Mouse (Mus musculus): Measurements from ENCODE around the gene Arl4a.

The Arl4a gene

GRCm38 (mm10) chr12:40009866-40010265 lies 28.0 kb downstream of the Arl4a start:
- no peak for DNase-seq (ENCODE audit: low spot score in 2 of 2)

- no peak for DNase-seq (ENCODE audit: low spot score in 2 of 2)
These were observed 29.4 kb downstream of the Arl4a start for GRCm38 (mm10) chr12:40008459-40008858.

GRCm38 (mm10) chr12:40004766-40005165 lies 33.1 kb downstream of the Arl4a start:
- no peak for DNase-seq (ENCODE audit: low spot score in 2 of 2)

GRCm38 (mm10) chr12:39998853-39999195 lies 39.0 kb downstream of the Arl4a start:
- no peak for DNase-seq (ENCODE audit: low spot score in 2 of 2)

- no peak for DNase-seq (ENCODE audit: low spot score in 2 of 2)
These were observed 39.6 kb downstream of the Arl4a start for GRCm38 (mm10) chr12:39998070-39998852.

GRCm38 (mm10) chr12:39997651-39998050 lies 40.2 kb downstream of the Arl4a start:
- no peak for DNase-seq (ENCODE audit: low spot score in 2 of 2)

GRCm38 (mm10) chr12:39996015-39996414 lies 41.8 kb downstream of the Arl4a start:
- DNase-seq (ENCODE audit: low spot score in 2 of 2), result no peak

GRCm38 (mm10) chr12:39995609-39996008 lies 42.2 kb downstream of the Arl4a start:
- DNase-seq (ENCODE audit: low spot score in 2 of 2), result no peak

- no peak for DNase-seq (ENCODE audit: low spot score in 2 of 2)
These were observed 45.0 kb downstream of the Arl4a start for GRCm38 (mm10) chr12:39992767-39993302.

GRCm38 (mm10) chr12:39990830-39991780 lies 46.7 kb downstream of the Arl4a start:
- no peak for DNase-seq (ENCODE audit: low spot score in 2 of 2)

- no peak for DNase-seq (ENCODE audit: low spot score in 2 of 2)
These were observed 48.7 kb downstream of the Arl4a start for GRCm38 (mm10) chr12:39989136-39989535.

GRCm38 (mm10) chr12:39987177-39987576 lies 50.6 kb downstream of the Arl4a start:
- DNase-seq (ENCODE audit: low spot score in 2 of 2), result no peak

- DNase-seq (ENCODE audit: low spot score in 2 of 2), result no peak
These were observed 52.2 kb downstream of the Arl4a start for GRCm38 (mm10) chr12:39985639-39986038.

GRCm38 (mm10) chr12:39979792-39980191 lies 58.0 kb downstream of the Arl4a start:
- no peak for DNase-seq (ENCODE audit: low spot score in 2 of 2)

- DNase-seq (ENCODE audit: low spot score in 2 of 2), result no peak
These were observed 58.8 kb downstream of the Arl4a start for GRCm38 (mm10) chr12:39979066-39979465.

- no peak for DNase-seq (ENCODE audit: low spot score in 2 of 2)
These were observed 59.7 kb downstream of the Arl4a start for GRCm38 (mm10) chr12:39977996-39978590.

GRCm38 (mm10) chr12:39976426-39976825 lies 61.4 kb downstream of the Arl4a start:
- no peak for DNase-seq (ENCODE audit: low spot score in 2 of 2)

GRCm38 (mm10) chr12:39975829-39976340 lies 61.9 kb downstream of the Arl4a start:
- peak; percentile 28 to 57 for DNase-seq (ENCODE audit: low spot score in 2 of 2)

- no peak for DNase-seq (ENCODE audit: low spot score in 2 of 2)
These were observed 62.7 kb downstream of the Arl4a start for GRCm38 (mm10) chr12:39974977-39975583.

- DNase-seq (ENCODE audit: low spot score in 2 of 2), result no peak
These were observed 63.6 kb downstream of the Arl4a start for GRCm38 (mm10) chr12:39974273-39974672.

- no peak for DNase-seq (ENCODE audit: low spot score in 2 of 2)
These were observed 68.3 kb downstream of the Arl4a start for GRCm38 (mm10) chr12:39969500-39969899.

All from right cerebral cortex, postnatal 10 days (tissue).